Mouse (Mus musculus) ES-E14 (cell line): ENCODE results near the gene Grm3.

Experiments used
- CHD2 ChIP-seq: IDR thresholded peaks from 2 replicates; pipeline ENCODE4 v1.6.1; 2014; ENCODE audit warnings: mild to moderate bottlenecking, low read depth, low read length, inconsistent platforms
- MAFK ChIP-seq: IDR thresholded peaks from 2 replicates; pipeline ENCODE4 v1.6.1; 2014; ENCODE audit warnings: mild to moderate bottlenecking, low read depth, low read length, inconsistent platforms; ENCODE audit not compliant: insufficient read depth
- ZC3H11A ChIP-seq: IDR thresholded peaks from 2 replicates; pipeline ENCODE4 v1.6.1; 2012; ENCODE audit warnings: low read depth, mild to moderate bottlenecking, inconsistent platforms, low read length, borderline replicate concordance
- ZNF384 ChIP-seq: IDR thresholded peaks from 2 replicates; pipeline ENCODE4 v1.6.1; 2012; ENCODE audit warnings: low read depth, low read length, inconsistent platforms

GRCm38 (mm10) chr5:9683204-9683603, 41.8 kb downstream of the Grm3 start:
- TF ChIP-seq CHD2 (no peak), ZC3H11A (no peak), MAFK (no peak), ZNF384 (no peak)
